ENCODE assay signal across 24 mouse cellular contexts in genomic region chr4:49604616-49605015, GRCm38 (mm10). TPM values are rescaled to one million over a fixed set of nuclear protein-coding genes. Genes with fewer than 3 reads are reported as not detected.
"Had no signal": no experiment of that assay in that cellular context is flagged by ENCODE, and none has a peak within 500 bp of the region (broad histone marks: within the 10 kb centered on the region; RNA-seq: fewer than 3 reads in every experiment).

No protein-coding gene starts in this region.

- H3K27ac ChIP-seq: gastrocnemius, adult 2 months; heart, embryonic 10.5 days; hindbrain, embryonic 10.5 days; hindbrain, embryonic 12.5 days; hindbrain, embryonic 14.5 days; intestine, embryonic 15.5 days; left cerebral cortex, adult 2 months; limb, embryonic 10.5 days; limb, embryonic 12.5 days had no signal

- H3K9ac ChIP-seq: heart, embryonic 12.5 days; hindbrain, embryonic 12.5 days; hindbrain, embryonic 14.5 days; intestine, embryonic 15.5 days; limb, embryonic 12.5 days had no signal

- ATAC-seq: hindbrain, embryonic 16.5 days; inflammation-experienced regulatory T-cells, adult 6 months; intestine, embryonic 15.5 days; intestine, postnatal 0 days had no signal

- H3K4me2 ChIP-seq: heart, embryonic 12.5 days; hindbrain, embryonic 12.5 days; hindbrain, embryonic 14.5 days; intestine, embryonic 15.5 days; limb, embryonic 12.5 days had no signal

- H3K27me3 ChIP-seq: heart, embryonic 12.5 days; hindbrain, embryonic 12.5 days; intestine, embryonic 15.5 days; limb, embryonic 12.5 days had no signal

- H3K4me1 ChIP-seq: heart, embryonic 10.5 days; heart, embryonic 12.5 days; hindbrain, embryonic 10.5 days; hindbrain, embryonic 12.5 days; intestine, embryonic 15.5 days; limb, embryonic 10.5 days; limb, embryonic 12.5 days had no signal

- H3K9me3 ChIP-seq: heart, embryonic 10.5 days; heart, embryonic 12.5 days; hindbrain, embryonic 10.5 days; hindbrain, embryonic 12.5 days; intestine, embryonic 15.5 days; limb, embryonic 10.5 days; limb, embryonic 12.5 days had no signal

- H3K4me3 ChIP-seq: gastrocnemius, adult 2 months; heart, embryonic 10.5 days; heart, embryonic 12.5 days; hindbrain, embryonic 10.5 days; hindbrain, embryonic 12.5 days; intestine, embryonic 15.5 days; left cerebral cortex, adult 2 months; limb, embryonic 10.5 days; limb, embryonic 12.5 days had no signal

- H3K36me3 ChIP-seq: heart, embryonic 10.5 days; heart, embryonic 12.5 days; hindbrain, embryonic 10.5 days; hindbrain, embryonic 12.5 days; intestine, embryonic 15.5 days; limb, embryonic 10.5 days; limb, embryonic 12.5 days had no signal

- DNase-seq: gastrocnemius, adult 2 months; gastrocnemius, postnatal 10 days; gastrocnemius, postnatal 25 days; heart, postnatal 10 days; heart, postnatal 4 days; kidney, adult 18-20 months; kidney, adult 8-10 months; kidney, postnatal 10 days; kidney, postnatal 25 days; kidney, postnatal 4 days; layer of hippocampus, adult 9-11 months had no signal

RNA-seq across cellular contexts. Expression of gene Tmem246, which starts 6.9 kb away (rescaled TPM):
- total RNA-seq: granulocyte monocyte progenitor cell, adult 5-6 weeks had no signal
- polyA plus RNA-seq: inflammation-experienced regulatory T-cells, adult 6 months had no signal

RNA-seq across cellular contexts. Expression of gene Aldob, which starts 55.3 kb away (rescaled TPM):
- total RNA-seq: gastrocnemius, adult 2 months; gastrocnemius, postnatal 25 days; granulocyte monocyte progenitor cell, adult 5-6 weeks had no signal
- polyA plus RNA-seq: hindbrain, embryonic 10.5 days; hindbrain, embryonic 12.5 days; inflammation-experienced regulatory T-cells, adult 6 months; limb, embryonic 10.5 days had no signal
